18 mouse cellular contexts compared by ENCODE assay signal in genomic region chr4:129296066-129296465, GRCm38 (mm10). TPM values are rescaled to one million over a fixed set of nuclear protein-coding genes. Genes with fewer than 3 reads are reported as not detected.
"Had no signal": no experiment of that assay in that cellular context is flagged by ENCODE, and none has a peak within 500 bp of the region (broad histone marks: within the 10 kb centered on the region; RNA-seq: fewer than 3 reads in every experiment).

No protein-coding gene starts in this region.

- DNase-seq: kidney, postnatal 25 days; layer of hippocampus, adult 9-11 months; layer of hippocampus, postnatal 36 days; lung, embryonic 14.5 days; lung, postnatal 10 days; lung, postnatal 4 days; midbrain, embryonic 14.5 days; spleen, adult 18-20 months; thymus, adult 2 months; thymus, postnatal 25 days had no signal

- H3K27ac ChIP-seq: limb, embryonic 15.5 days; midbrain, embryonic 10.5 days; neural tube, embryonic 12.5 days; stomach, embryonic 15.5 days had no signal

- H3K4me1 ChIP-seq: neural tube, embryonic 12.5 days had no signal

- H3K9ac ChIP-seq: limb, embryonic 15.5 days; liver, embryonic 12.5 days; lung, embryonic 14.5 days; neural tube, embryonic 12.5 days; stomach, embryonic 15.5 days had no signal

- H3K4me2 ChIP-seq: limb, embryonic 15.5 days; lung, embryonic 14.5 days; neural tube, embryonic 12.5 days; stomach, embryonic 15.5 days had no signal

- H3K36me3 ChIP-seq: limb, embryonic 15.5 days; liver, embryonic 12.5 days; midbrain, embryonic 10.5 days; neural tube, embryonic 12.5 days; stomach, embryonic 15.5 days had no signal

- H3K4me3 ChIP-seq: limb, embryonic 15.5 days; liver, embryonic 12.5 days; midbrain, embryonic 10.5 days; myocyte; neural tube, embryonic 12.5 days; stomach, embryonic 15.5 days had no signal

- H3K9me3 ChIP-seq: limb, embryonic 15.5 days; midbrain, embryonic 10.5 days; neural tube, embryonic 12.5 days; stomach, embryonic 15.5 days had no signal

- H3K27me3 ChIP-seq: limb, embryonic 15.5 days; neural tube, embryonic 12.5 days; stomach, embryonic 15.5 days had no signal

RNA-seq across cellular contexts. Expression of gene Sync, which starts 8.6 kb away (rescaled TPM):
- total RNA-seq: megakaryocyte, adult 5-6 weeks had no signal

RNA-seq across cellular contexts. Expression of gene C77080, which starts 34.9 kb away (rescaled TPM):
- total RNA-seq: megakaryocyte, adult 5-6 weeks; neutrophil, adult 5-6 weeks had no signal
